Mouse (Mus musculus): Measurements from ENCODE around the gene Psen2. TPM values are rescaled to one million over a fixed set of nuclear protein-coding genes. Genes with fewer than 3 reads are reported as not detected.

Psen2 gene
- total RNA-seq, 4 experiments from 2014 or later: 21.5 to 25.9 (median 22.2) TPM

DNA sequence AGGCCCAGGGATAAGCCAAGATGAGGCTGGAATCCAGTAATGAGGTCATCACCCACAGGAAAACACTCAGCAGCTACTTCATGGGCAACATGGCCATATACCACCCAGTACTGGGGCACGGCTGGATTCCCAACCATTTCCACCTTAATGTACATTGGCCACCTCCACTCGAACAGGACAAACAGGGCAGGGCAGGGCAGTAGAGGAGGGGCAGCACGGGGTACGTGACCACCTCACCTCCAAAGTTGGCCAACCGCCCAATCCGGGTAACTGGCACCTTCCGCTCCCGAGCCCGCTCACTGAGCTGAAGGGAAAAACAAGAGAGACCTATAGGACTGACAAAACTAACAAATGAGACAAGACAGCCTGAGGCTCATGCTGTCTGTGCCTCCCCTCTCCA is 84.9 kb downstream of the Psen2 start:
- no peak for DNase-seq (ENCODE audit: low spot score in 2 of 2)

Other genes starting within 250 kb of the Psen2 start
- gene Coq8a, start 63.8 kb downstream of the Psen2 start, total RNA-seq (2022): 10 to 100 TPM; 55.6 to 69.2 (median 65.8) TPM
- 10 to 100 TPM; 26.6 to 39.1 (median 32.4) TPM for gene Itpkb, start 67.0 kb upstream of the Psen2 start, total RNA-seq (2022)
- gene Stum, start 220.1 kb upstream of the Psen2 start, total RNA-seq (2022): 100 to 1,000 TPM; 255 to 302 (median 277) TPM